Mouse (Mus musculus) liver, embryonic 14 days (tissue): ENCODE measurements around the gene Olfr801. TPM values are rescaled to one million over a fixed set of nuclear protein-coding genes. Genes with fewer than 3 reads are reported as not detected.

Experiments used
- polyA plus RNA-seq: library from polyadenylated mRNA; depleted of rRNA; stranded (reverse); fragments of >200 nt; gene quantifications from 2 replicates; pipeline ENCODE4 v1.2.3, GENCODE M21; 2012; rRNA removed

Gene Olfr801
- polyA plus RNA-seq, result not detected in 2 replicates

GRCm38 (mm10) chr10:129673765-129674164, at the start of gene Olfr801:
Gene Olfr801, minus strand, starts transcription at chr10:129673865.

DNA sequence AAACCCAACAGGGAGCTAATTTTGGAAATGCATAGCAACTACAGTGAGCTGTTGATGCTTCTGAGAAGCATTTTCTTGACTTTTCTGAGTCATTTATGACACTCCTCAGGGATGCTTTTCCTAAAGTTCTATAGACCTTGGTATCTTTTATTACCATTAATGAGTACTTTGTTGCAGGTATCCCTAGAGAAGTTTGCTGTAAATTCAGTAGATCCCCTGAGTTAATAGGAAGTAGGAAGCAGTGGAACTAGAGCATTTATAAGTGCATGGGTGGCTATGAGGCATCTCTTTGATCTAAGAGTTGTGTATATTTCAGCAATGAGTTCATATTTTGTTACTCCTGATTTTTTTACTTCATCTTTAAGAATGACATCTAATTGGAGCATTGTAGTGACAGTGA, 29.2 kb upstream of the Olfr801 start, which contains the start of gene Olfr804:
Olfr804 (plus strand) TSS at position 301 of the 400 bp plus-strand sequence.

DNA sequence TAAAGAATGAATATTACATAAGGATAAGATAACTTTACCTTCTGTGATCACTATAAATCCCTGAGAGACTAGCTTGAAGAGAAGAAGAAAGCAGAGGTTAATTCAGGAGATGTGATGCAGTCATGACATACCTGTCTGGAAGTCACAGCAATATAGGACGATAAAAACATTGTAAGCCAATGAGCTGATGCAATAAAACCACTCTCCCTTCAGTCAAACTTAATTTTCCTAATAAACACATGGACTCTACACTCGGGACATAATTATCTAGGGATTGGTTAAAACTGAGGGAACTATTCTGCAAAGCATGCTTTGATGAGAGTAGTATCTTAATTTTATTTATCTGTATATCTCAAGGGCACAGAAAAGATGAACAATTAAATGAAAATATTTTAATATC, 20.5 kb upstream of the Olfr801 start, which contains the start of gene Olfr803:
Olfr803 (minus strand) TSS at position 101 of the 400 bp plus-strand sequence.

DNA sequence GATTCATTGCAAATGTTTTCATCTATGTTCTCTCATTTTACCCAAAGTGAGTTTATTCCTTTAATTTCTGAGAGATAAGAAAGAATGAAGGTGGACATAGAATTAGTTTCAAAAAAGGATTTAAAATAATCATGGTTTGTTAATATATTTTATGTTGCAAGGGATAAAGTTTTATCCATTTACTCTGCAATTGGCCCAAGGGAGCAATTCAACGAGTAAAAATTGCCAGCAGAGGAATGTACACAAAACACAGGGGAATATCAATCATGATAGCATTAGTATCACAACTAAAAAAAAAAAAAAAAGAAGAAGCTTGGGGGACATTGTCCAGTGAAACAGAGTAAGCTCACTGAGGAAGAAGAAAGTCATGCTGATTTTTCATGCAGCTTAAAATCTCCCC, 14.4 kb upstream of the Olfr801 start, which contains the start of gene Olfr802:
Olfr802 (minus strand) TSS at position 101 of the 400 bp plus-strand sequence.

DNA sequence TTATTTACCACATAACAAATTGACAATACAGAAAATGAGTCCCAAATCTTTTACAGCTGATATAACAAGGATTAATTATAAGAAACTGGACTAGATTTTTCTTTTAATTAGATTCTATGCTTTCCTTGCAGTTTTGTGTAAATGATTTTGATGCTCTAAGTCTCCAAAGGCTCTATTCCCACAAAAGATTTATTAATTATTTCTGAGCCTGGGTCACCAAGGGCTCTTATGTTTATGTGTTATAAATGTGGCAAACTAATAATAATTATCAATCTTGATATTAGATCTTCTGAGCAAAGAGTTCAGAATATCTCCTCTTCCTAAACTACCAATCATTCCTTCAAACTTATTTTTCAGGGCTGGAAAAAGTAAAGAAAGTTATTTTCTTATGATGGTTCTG, 16.3 kb downstream of the Olfr801 start, which contains the start of gene Olfr800:
Olfr800 (plus strand) TSS at position 301 of the 400 bp plus-strand sequence.

GRCm38 (mm10) chr10:129637184-129637583, 36.5 kb downstream of the Olfr801 start, which contains the start of gene Olfr799:
Gene Olfr799, plus strand, starts transcription at chr10:129637484.

GRCm38 (mm10) chr10:129627834-129628233, 45.8 kb downstream of the Olfr801 start, which contains the start of gene Olfr798:
Gene Olfr798, minus strand, starts transcription at chr10:129627934.

Other genes with a start within 250 kb of the Olfr801 start
- gene Olfr786, start 246.6 kb downstream of the Olfr801 start, polyA plus RNA-seq, result not detected in 2 replicates
- not detected in 2 replicates for gene Olfr787, start 212.0 kb downstream of the Olfr801 start, polyA plus RNA-seq
- not detected in 2 replicates for gene Olfr788, start 202.9 kb downstream of the Olfr801 start, polyA plus RNA-seq
- not detected in 2 replicates for gene Olfr789, start 189.1 kb downstream of the Olfr801 start, polyA plus RNA-seq
- not detected in 2 replicates for gene Olfr790, start 175.4 kb downstream of the Olfr801 start, polyA plus RNA-seq
- gene Olfr791, start 152.1 kb downstream of the Olfr801 start, polyA plus RNA-seq, result not detected in 2 replicates
- not detected in 2 replicates for gene Olfr792, start 134.7 kb downstream of the Olfr801 start, polyA plus RNA-seq
- not detected in 2 replicates for gene Olfr794, start 106.2 kb downstream of the Olfr801 start, polyA plus RNA-seq
- gene Olfr796, start 61.3 kb downstream of the Olfr801 start, polyA plus RNA-seq, result not detected in 2 replicates
- gene Olfr798, start 45.9 kb downstream of the Olfr801 start, polyA plus RNA-seq, result not detected in 2 replicates
- not detected in 2 replicates for gene Olfr799, start 36.4 kb downstream of the Olfr801 start, polyA plus RNA-seq
- gene Olfr800, start 16.2 kb downstream of the Olfr801 start, polyA plus RNA-seq, result not detected in 2 replicates
- not detected in 2 replicates for gene Olfr802, start 14.3 kb upstream of the Olfr801 start, polyA plus RNA-seq
- not detected in 2 replicates for gene Olfr803, start 20.4 kb upstream of the Olfr801 start, polyA plus RNA-seq
- not detected in 2 replicates for gene Olfr804, start 29.3 kb upstream of the Olfr801 start, polyA plus RNA-seq
- gene Olfr805, start 55.5 kb upstream of the Olfr801 start, polyA plus RNA-seq, result not detected in 2 replicates
- not detected in 2 replicates for gene Olfr806, start 68.1 kb upstream of the Olfr801 start, polyA plus RNA-seq
- gene Olfr807, start 83.9 kb upstream of the Olfr801 start, polyA plus RNA-seq, result not detected in 2 replicates
- gene Olfr808, start 91.6 kb upstream of the Olfr801 start, polyA plus RNA-seq, result not detected in 2 replicates
- not detected in 2 replicates for gene Olfr809, start 100.8 kb upstream of the Olfr801 start, polyA plus RNA-seq
- gene Olfr810, start 121.1 kb upstream of the Olfr801 start, polyA plus RNA-seq, result not detected in 2 replicates
- not detected in 2 replicates for gene Olfr811, start 130.5 kb upstream of the Olfr801 start, polyA plus RNA-seq
- gene Olfr812, start 172.2 kb upstream of the Olfr801 start, polyA plus RNA-seq, result not detected in 2 replicates
- not detected in 2 replicates for gene Olfr813, start 181.5 kb upstream of the Olfr801 start, polyA plus RNA-seq
- not detected in 2 replicates for gene Olfr814, start 206.0 kb upstream of the Olfr801 start, polyA plus RNA-seq
- not detected in 2 replicates for gene Olfr815, start 232.0 kb upstream of the Olfr801 start, polyA plus RNA-seq
- gene Olfr816, start 241.7 kb upstream of the Olfr801 start, polyA plus RNA-seq, result not detected in 2 replicates